Mouse (Mus musculus): ENCODE results near the gene Slc12a3. TPM values are rescaled to one million over a fixed set of nuclear protein-coding genes. Genes with fewer than 3 reads are reported as not detected.

Slc12a3 gene
- polyA plus RNA-seq, 1 experiment = 0.22 TPM

GRCm38 (mm10) chr8:94326016-94326415 is 3.0 kb upstream of the Slc12a3 start:
- 50% methylated on average over 4 of the region's 4 CpGs for WGBS

GRCm38 (mm10) chr8:94330733-94331132 is 1.7 kb downstream of the Slc12a3 start:
- no peaks in the 10 kb centered on the region for H3K27me3 ChIP-seq (ENCODE audit: control insufficient read depth, insufficient read depth, low read length)
- H3K27ac ChIP-seq (ENCODE audit: insufficient read depth, low read depth, low read length) = no peak overlapping the region
- H3K36me3 ChIP-seq (ENCODE audit: control insufficient read depth, insufficient read depth, low read length) = no peaks in the 10 kb centered on the region
- WGBS = 21% methylated on average over 4 of the region's 4 CpGs
- H3K4me1 ChIP-seq (ENCODE audit: control insufficient read depth, insufficient read depth, insufficient read length, low read length) = no peaks in the 10 kb centered on the region
- TF ChIP-seq CTCF (IDR thresholded peaks at IDR 0.05; ENCODE audit: extremely low read depth, insufficient read length, insufficient replicate concordance, low read depth, low read length) (no peak; the same call in 1 of the 2 replicates), POLR2A (IDR thresholded peaks at IDR 0.05; ENCODE audit: low read depth, low read length) (no peak)
- no peak overlapping the region for H3K4me3 ChIP-seq (ENCODE audit: low read depth, low read length)

More at GRCm38 (mm10) chr8:94326016-94326415, 3.0 kb upstream of the Slc12a3 start:
- no peaks in the 10 kb centered on the region for H3K36me3 ChIP-seq (ENCODE audit: control insufficient read depth, insufficient read depth, low read length)
- no peak for TF ChIP-seq CTCF (IDR thresholded peaks at IDR 0.05; ENCODE audit: extremely low read depth, insufficient read length, insufficient replicate concordance, low read depth, low read length)
- no peak for TF ChIP-seq POLR2A (IDR thresholded peaks at IDR 0.05; ENCODE audit: low read depth, low read length)
- no peaks in the 10 kb centered on the region for H3K27me3 ChIP-seq (ENCODE audit: control insufficient read depth, insufficient read depth, low read length)
- no peaks in the 10 kb centered on the region for H3K4me1 ChIP-seq (ENCODE audit: control insufficient read depth, insufficient read depth, insufficient read length, low read length)
- no peak overlapping the region for H3K27ac ChIP-seq (ENCODE audit: insufficient read depth, low read depth, low read length)
- H3K4me3 ChIP-seq (ENCODE audit: low read depth, low read length) = no peak overlapping the region

- no peak for TF ChIP-seq POLR2A (IDR thresholded peaks at IDR 0.05; ENCODE audit: low read depth, low read length)
- TF ChIP-seq CTCF (IDR thresholded peaks at IDR 0.05; ENCODE audit: extremely low read depth, insufficient read length, insufficient replicate concordance, low read depth, low read length) = peak; percentile 68; the same call in 1 of the 2 replicates
- Histone ChIP-seq H3K27me3 (ENCODE audit: control insufficient read depth, insufficient read depth, low read length) (no peaks in the 10 kb centered on the region), H3K36me3 (ENCODE audit: control insufficient read depth, insufficient read depth, low read length) (no peaks in the 10 kb centered on the region), H3K27ac (ENCODE audit: insufficient read depth, low read depth, low read length) (no peak overlapping the region), H3K4me3 (ENCODE audit: low read depth, low read length) (no peak overlapping the region), H3K4me1 (ENCODE audit: control insufficient read depth, insufficient read depth, insufficient read length, low read length) (no peaks in the 10 kb centered on the region)
- 22% methylated on average over 5 of the region's 5 CpGs for WGBS
Measured at GRCm38 (mm10) chr8:94333345-94333744, 4.3 kb downstream of the Slc12a3 start.

GRCm38 (mm10) chr8:94337559-94337958 is 8.6 kb downstream of the Slc12a3 start:
- Histone ChIP-seq H3K4me3 (ENCODE audit: low read depth, low read length) (no peak overlapping the region), H3K27me3 (ENCODE audit: control insufficient read depth, insufficient read depth, low read length) (no peaks in the 10 kb centered on the region), H3K27ac (ENCODE audit: insufficient read depth, low read depth, low read length) (no peak overlapping the region), H3K36me3 (ENCODE audit: control insufficient read depth, insufficient read depth, low read length) (no peaks in the 10 kb centered on the region), H3K4me1 (ENCODE audit: control insufficient read depth, insufficient read depth, insufficient read length, low read length) (peaks cover 13% of the 10 kb centered on the region)
- TF ChIP-seq POLR2A (IDR thresholded peaks at IDR 0.05; ENCODE audit: low read depth, low read length) = no peak
- no peak for TF ChIP-seq CTCF (IDR thresholded peaks at IDR 0.05; ENCODE audit: extremely low read depth, insufficient read length, insufficient replicate concordance, low read depth, low read length)
- 83% methylated on average over 8 of the region's 8 CpGs for WGBS

- Histone ChIP-seq H3K4me1 (ENCODE audit: control insufficient read depth, insufficient read depth, insufficient read length, low read length) (peaks cover 13% of the 10 kb centered on the region), H3K36me3 (ENCODE audit: control insufficient read depth, insufficient read depth, low read length) (no peaks in the 10 kb centered on the region), H3K27ac (ENCODE audit: insufficient read depth, low read depth, low read length) (no peak overlapping the region; the same call in 1 of the 2 replicates), H3K27me3 (ENCODE audit: control insufficient read depth, insufficient read depth, low read length) (no peaks in the 10 kb centered on the region), H3K4me3 (ENCODE audit: low read depth, low read length) (no peak overlapping the region)
- 56% methylated on average over 7 of the region's 7 CpGs for WGBS
- no peak; the same call in 1 of the 2 replicates for TF ChIP-seq POLR2A (IDR thresholded peaks at IDR 0.05; ENCODE audit: low read depth, low read length)
- TF ChIP-seq CTCF (IDR thresholded peaks at IDR 0.05; ENCODE audit: extremely low read depth, insufficient read length, insufficient replicate concordance, low read depth, low read length) = no peak
Measured at GRCm38 (mm10) chr8:94340796-94341195, 11.8 kb downstream of the Slc12a3 start.

GRCm38 (mm10) chr8:94342691-94343090 is 13.7 kb downstream of the Slc12a3 start:
- no peaks in the 10 kb centered on the region for H3K36me3 ChIP-seq (ENCODE audit: control insufficient read depth, insufficient read depth, low read length)
- no peak overlapping the region for H3K27ac ChIP-seq (ENCODE audit: insufficient read depth, low read depth, low read length)
- no peaks in the 10 kb centered on the region for H3K27me3 ChIP-seq (ENCODE audit: control insufficient read depth, insufficient read depth, low read length)
- TF ChIP-seq POLR2A (IDR thresholded peaks at IDR 0.05; ENCODE audit: low read depth, low read length) (no peak), CTCF (IDR thresholded peaks at IDR 0.05; ENCODE audit: extremely low read depth, insufficient read length, insufficient replicate concordance, low read depth, low read length) (no peak)
- 88% methylated on average over 10 of the region's 10 CpGs for WGBS
- H3K4me3 ChIP-seq (ENCODE audit: low read depth, low read length) = no peak overlapping the region
- peaks cover 16% of the 10 kb centered on the region for H3K4me1 ChIP-seq (ENCODE audit: control insufficient read depth, insufficient read depth, insufficient read length, low read length)

GRCm38 (mm10) chr8:94343290-94343689 is 14.3 kb downstream of the Slc12a3 start:
- H3K4me3 ChIP-seq (ENCODE audit: low read depth, low read length) = no peak overlapping the region
- no peak overlapping the region for H3K27ac ChIP-seq (ENCODE audit: insufficient read depth, low read depth, low read length)
- 7% methylated on average over 6 of the region's 6 CpGs for WGBS
- TF ChIP-seq POLR2A (IDR thresholded peaks at IDR 0.05; ENCODE audit: low read depth, low read length) (no peak), CTCF (IDR thresholded peaks at IDR 0.05; ENCODE audit: extremely low read depth, insufficient read length, insufficient replicate concordance, low read depth, low read length) (peak; percentile 28; the same call in 1 of the 2 replicates)
- H3K36me3 ChIP-seq (ENCODE audit: control insufficient read depth, insufficient read depth, low read length) = no peaks in the 10 kb centered on the region
- H3K27me3 ChIP-seq (ENCODE audit: control insufficient read depth, insufficient read depth, low read length) = no peaks in the 10 kb centered on the region
- peaks cover 16% of the 10 kb centered on the region for H3K4me1 ChIP-seq (ENCODE audit: control insufficient read depth, insufficient read depth, insufficient read length, low read length)
